ENCODE assay signal across 8 mouse cellular contexts in genomic region chr11:75245372-75246330, GRCm38 (mm10). TPM values are rescaled to one million over a fixed set of nuclear protein-coding genes. Genes with fewer than 3 reads are reported as not detected.
DNase-seq lines count a peak whose midpoint lies in the region; ATAC-seq and TF ChIP-seq lines count a peak whose summit lies in the region.

No protein-coding gene starts in this region.

- no peaks in the 10 kb centered on the region for H3K36me3 ChIP-seq in kidney, embryonic 16.5 days (ENCODE audit: insufficient read depth, low read length)
- no peaks in the 10 kb centered on the region for H3K36me3 ChIP-seq in intestine, postnatal 0 days (ENCODE audit: control insufficient read depth, insufficient read depth)
- H3K36me3 ChIP-seq in midbrain, embryonic 14.5 days (ENCODE audit: control insufficient read depth, insufficient read depth, low read length), result no peaks in the 10 kb centered on the region

- 0 out of 2 replicates have a peak overlapping the region, but pooled peaks have one; percentile 14 for H3K9ac ChIP-seq in kidney, embryonic 16.5 days (replicated peaks; ENCODE audit: low read length)
- H3K9ac ChIP-seq in intestine, postnatal 0 days (ENCODE audit: low read depth, low read length), result no peak overlapping the region
- H3K9ac ChIP-seq in midbrain, embryonic 14.5 days (replicated peaks; ENCODE audit: low read length), result 0 out of 2 replicates have a peak overlapping the region, but pooled peaks have one; percentile 7

- H3K4me1 ChIP-seq in kidney, embryonic 16.5 days (ENCODE audit: insufficient read depth, low read length), result peaks cover 5% of the 10 kb centered on the region; the same call in 1 of the 2 replicates
- H3K4me1 ChIP-seq in intestine, postnatal 0 days (replicated peaks; ENCODE audit: control insufficient read depth, insufficient read depth, low read length), result peaks cover 6% of the 10 kb centered on the region; the same call in 1 of the 2 replicates
- peaks cover 40% of the 10 kb centered on the region for H3K4me1 ChIP-seq in midbrain, embryonic 14.5 days (ENCODE audit: control insufficient read depth, insufficient read depth, low read length)

- H3K9me3 ChIP-seq in kidney, embryonic 16.5 days (ENCODE audit: low read length), result no peaks in the 10 kb centered on the region
- no peaks in the 10 kb centered on the region for H3K9me3 ChIP-seq in intestine, postnatal 0 days (ENCODE audit: control insufficient read depth)
- no peaks in the 10 kb centered on the region for H3K9me3 ChIP-seq in midbrain, embryonic 14.5 days (ENCODE audit: control insufficient read depth, low read length)

- no peak overlapping the region for H3K4me3 ChIP-seq in kidney, embryonic 16.5 days (ENCODE audit: low read length)
- H3K4me3 ChIP-seq in intestine, postnatal 0 days (ENCODE audit: low read depth, low read length), result no peak overlapping the region
- no peak overlapping the region for H3K4me3 ChIP-seq in midbrain, embryonic 14.5 days (replicated peaks; ENCODE audit: low read depth, low read length)

- DNase-seq in kidney, postnatal 36 days, result no peak
- peak; percentile 26 for DNase-seq in embryo, embryonic 11 days
- DNase-seq in midbrain, embryonic 14.5 days, result peak; percentile 67
- DNase-seq in layer of hippocampus, adult 9-11 months, result no peak
- DNase-seq in gastrocnemius, adult 18-20 months (ENCODE audit: low spot score), result no peak

- no peak for ATAC-seq in kidney, embryonic 16.5 days (ENCODE audit: low FRiP score, low TSS enrichment)
- ATAC-seq in intestine, postnatal 0 days, result no peak
- peak; percentile 53; the same call in 1 of the 2 replicates for ATAC-seq in midbrain, embryonic 14.5 days (ENCODE audit: low FRiP score, low TSS enrichment)
- ATAC-seq in frontal cortex, adult (ENCODE audit: low TSS enrichment), result no peak

- no peaks in the 10 kb centered on the region for H3K27me3 ChIP-seq in kidney, embryonic 16.5 days (ENCODE audit: insufficient read depth, low read length)
- H3K27me3 ChIP-seq in intestine, postnatal 0 days (replicated peaks; ENCODE audit: control insufficient read depth, insufficient read depth, low read length), result no peaks in the 10 kb centered on the region
- no peaks in the 10 kb centered on the region for H3K27me3 ChIP-seq in midbrain, embryonic 14.5 days (ENCODE audit: control insufficient read depth, insufficient read depth, low read length)

- WGBS in kidney, embryonic 16.5 days, result 56% methylated on average over 16 of the region's 16 CpGs
- WGBS in intestine, postnatal 0 days, result 46% methylated on average over 16 of the region's 16 CpGs
- WGBS in midbrain, embryonic 14.5 days, result 29% methylated on average over 16 of the region's 16 CpGs

- H3K4me2 ChIP-seq in kidney, embryonic 16.5 days (replicated peaks; ENCODE audit: low read depth, low read length), result no peak overlapping the region
- H3K4me2 ChIP-seq in intestine, postnatal 0 days (replicated peaks; ENCODE audit: low read depth), result peak overlapping the region; percentile 37; the same call in 1 of the 2 replicates
- H3K4me2 ChIP-seq in midbrain, embryonic 14.5 days (ENCODE audit: low read length), result no peak overlapping the region

- H3K27ac ChIP-seq in kidney, embryonic 16.5 days (ENCODE audit: low read length), result no peak overlapping the region
- H3K27ac ChIP-seq in intestine, postnatal 0 days (ENCODE audit: low read depth, low read length), result no peak overlapping the region
- peak overlapping the region; percentile 52; the same call in 1 of the 2 replicates for H3K27ac ChIP-seq in midbrain, embryonic 14.5 days (replicated peaks; ENCODE audit: low read depth, low read length)

- TF ChIP-seq CTCF in intestine, postnatal 0 days (IDR thresholded peaks at IDR 0.05; ENCODE audit: low read depth), result no peak

RNA-seq across cellular contexts. Expression of gene Rtn4rl1, which starts 52.1 kb away (rescaled TPM):
- polyA plus RNA-seq in kidney, embryonic 16.5 days (2015; fragmentation: Nextera tagmentation; extraction: Ambion mirVana), result 3.8 and 5.0 TPM in 2 replicates
- polyA plus RNA-seq in intestine, postnatal 0 days (2015; fragmentation: Nextera tagmentation; extraction: Ambion mirVana), result 1.5 and 1.8 TPM in 2 replicates
- 16.5 and 17.4 TPM in 2 replicates for polyA plus RNA-seq in midbrain, embryonic 14.5 days (2014; fragmentation: Nextera tagmentation; extraction: Ambion mirVana)
- total RNA-seq in gastrocnemius, adult 18-20 months (2021), result 1 to 10 TPM in 1 of 2 experiments, under 1 TPM in 1; 0.96 to 1.1 TPM

RNA-seq across cellular contexts. Expression of gene Dph1, which starts 54.6 kb away (rescaled TPM):
- polyA plus RNA-seq in kidney, embryonic 16.5 days (2015; fragmentation: Nextera tagmentation; extraction: Ambion mirVana), result 28.2 and 28.4 TPM in 2 replicates
- polyA plus RNA-seq in intestine, postnatal 0 days (2015; fragmentation: Nextera tagmentation; extraction: Ambion mirVana), result 11.3 and 12.3 TPM in 2 replicates
- polyA plus RNA-seq in midbrain, embryonic 14.5 days (2014; fragmentation: Nextera tagmentation; extraction: Ambion mirVana), result 13.7 and 14.8 TPM in 2 replicates
- total RNA-seq in gastrocnemius, adult 18-20 months (2021), result 1 to 10 TPM; 4.6 to 5.6 TPM

Comparison
In these comparisons a context has a peak if more than half of its experiments do, and no peak if none do; other contexts are left out.
1. DNase-seq: peak in embryo, embryonic 11 days (single experiment) and midbrain, embryonic 14.5 days (single experiment); none in kidney, postnatal 36 days (0 of 2), layer of hippocampus, adult 9-11 months (single experiment) and gastrocnemius, adult 18-20 months (single experiment).